Comparison of ENCODE assay signal across 24 mouse cellular contexts in the genomic region with DNA sequence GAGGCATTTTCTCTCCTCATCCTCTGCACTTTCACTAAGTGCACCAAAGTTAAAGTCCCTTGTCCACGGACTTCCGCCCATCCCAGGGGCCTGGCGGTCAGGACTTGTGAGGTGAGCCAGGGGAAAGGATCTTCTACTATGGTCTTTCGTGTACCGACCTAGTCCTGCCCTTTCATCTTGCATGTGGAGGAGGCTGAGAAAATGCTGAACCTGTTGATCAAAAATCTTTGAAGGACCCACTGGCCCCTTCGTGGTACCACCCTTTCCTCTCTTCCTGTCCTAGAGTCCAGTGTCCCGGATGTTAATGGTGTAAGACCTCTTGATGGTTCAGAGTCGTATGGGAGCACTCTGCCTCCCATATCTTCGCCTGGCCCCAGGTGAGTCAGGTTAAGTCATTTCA. TPM values are rescaled to one million over a fixed set of nuclear protein-coding genes. Genes with fewer than 3 reads are reported as not detected.
"Had no signal": no experiment of that assay in that cellular context is flagged by ENCODE, and none has a peak within 500 bp of the region (broad histone marks: within the 10 kb centered on the region; RNA-seq: fewer than 3 reads in every experiment).

A gene (plus strand): TSS at position 301 of the 400 bp plus-strand sequence.

- H3K36me3 ChIP-seq: neural tube, embryonic 12.5 days; neural tube, embryonic 13.5 days; neural tube, embryonic 15.5 days; stomach, embryonic 15.5 days had no signal

- H3K4me1 ChIP-seq: neural tube, embryonic 12.5 days; neural tube, embryonic 13.5 days; neural tube, embryonic 15.5 days; stomach, embryonic 15.5 days had no signal

- H3K4me3 ChIP-seq: neural tube, embryonic 12.5 days; neural tube, embryonic 13.5 days; neural tube, embryonic 15.5 days; stomach, embryonic 15.5 days had no signal

- H3K27me3 ChIP-seq: neural tube, embryonic 12.5 days; neural tube, embryonic 13.5 days; neural tube, embryonic 15.5 days; stomach, embryonic 15.5 days had no signal

- H3K4me2 ChIP-seq: neural tube, embryonic 12.5 days; neural tube, embryonic 13.5 days; neural tube, embryonic 15.5 days; stomach, embryonic 15.5 days had no signal

- H3K9me3 ChIP-seq: neural tube, embryonic 12.5 days; neural tube, embryonic 15.5 days; stomach, embryonic 15.5 days had no signal

- H3K9ac ChIP-seq: neural tube, embryonic 12.5 days; neural tube, embryonic 13.5 days; neural tube, embryonic 15.5 days; stomach, embryonic 15.5 days had no signal

- DNase-seq: retina, postnatal 1 day; right cerebral cortex, adult 18-20 months; right cerebral cortex, postnatal 14 days; right cerebral cortex, postnatal 25 days; right cerebral cortex, postnatal 4 days; spleen, adult 18-20 months; thymus, adult 18-20 months; thymus, adult 2 months; thymus, postnatal 14 days; thymus, postnatal 25 days; thymus, postnatal 36 days; thymus, postnatal 4 days had no signal

- H3K27ac ChIP-seq: neural tube, embryonic 12.5 days; neural tube, embryonic 13.5 days; neural tube, embryonic 15.5 days; stomach, embryonic 15.5 days; stomach, postnatal 0 days had no signal

RNA-seq across cellular contexts. Expression of the gene that starts here (rescaled TPM):
- polyA plus RNA-seq: neural tube, embryonic 12.5 days; neural tube, embryonic 13.5 days; neural tube, embryonic 14.5 days; neural tube, embryonic 15.5 days; small intestine, adult 2 months; spleen, adult 2 months; stomach, embryonic 14.5 days; stomach, embryonic 15.5 days; stomach, embryonic 16.5 days; stomach, postnatal 0 days; thymus, adult 2 months; thymus, postnatal 0 days; urinary bladder, adult 2 months had no signal
